Mouse (Mus musculus): ENCODE results near the gene Ccdc180. TPM values are rescaled to one million over a fixed set of nuclear protein-coding genes. Genes with fewer than 3 reads are reported as not detected.

The Ccdc180 gene
- polyA plus RNA-seq, 1 experiment from 2014 or later = not detected

DNA sequence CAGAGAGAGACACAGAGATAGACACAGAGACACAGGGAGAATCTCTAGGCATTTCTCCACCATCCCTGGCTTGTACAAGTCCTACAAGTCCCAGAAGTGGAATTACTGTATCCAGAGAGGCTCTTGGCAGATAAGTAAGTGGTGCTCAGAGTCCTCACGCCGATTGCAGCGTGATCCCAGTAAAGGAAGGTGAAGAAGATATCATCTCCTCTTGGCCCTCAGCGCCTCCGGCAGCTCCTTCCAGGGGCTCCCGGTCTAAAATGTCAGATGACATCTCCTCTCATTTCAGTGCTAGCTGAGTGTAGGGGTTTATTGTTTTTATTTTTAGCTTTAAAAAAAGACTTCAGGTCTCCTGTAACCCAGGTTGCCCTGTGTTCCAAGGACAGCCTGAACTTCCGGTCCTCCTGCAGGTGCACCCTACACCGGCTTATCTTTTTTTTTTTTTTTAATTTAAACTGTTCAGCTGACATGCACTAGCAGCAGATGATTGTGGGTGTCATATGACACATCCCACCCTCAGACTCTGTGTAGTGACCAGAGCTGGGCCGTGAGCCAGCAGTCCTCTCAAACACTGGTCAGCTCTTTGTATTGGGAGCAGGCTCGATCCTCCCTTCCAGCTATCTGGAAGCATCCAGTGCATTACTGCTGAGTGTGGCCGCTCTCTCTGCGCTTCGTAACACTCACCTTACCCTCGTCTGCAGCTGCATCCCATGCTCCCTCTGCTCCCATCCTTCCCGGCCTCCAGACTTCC lies 36.4 kb upstream of the Ccdc180 start:
- no peak overlapping the region for H3K27ac ChIP-seq (replicated peaks; ENCODE audit: low read depth, low read length)
- H3K36me3 ChIP-seq (replicated peaks; ENCODE audit: control insufficient read depth, insufficient read depth, low read depth, low read length) = no peaks in the 10 kb centered on the region
- no peak overlapping the region for H3K4me2 ChIP-seq (ENCODE audit: low read depth, low read length)
- H3K9me3 ChIP-seq (replicated peaks; ENCODE audit: control insufficient read depth, low read length) = no peaks in the 10 kb centered on the region
- DNase-seq (ENCODE audit: low spot score) = no peak
- 79% methylated on average over 15 of the region's 15 CpGs for WGBS
- no peak for ATAC-seq (replicated peaks; ENCODE audit: insufficient number of reproducible peaks, low FRiP score, low TSS enrichment, low read depth)
- H3K9ac ChIP-seq (replicated peaks; ENCODE audit: low read length) = no peak overlapping the region
- no peaks in the 10 kb centered on the region for H3K4me1 ChIP-seq (ENCODE audit: control insufficient read depth, insufficient read depth, low read length)
- no peak overlapping the region for H3K4me3 ChIP-seq (ENCODE audit: low read depth, low read length)
- H3K27me3 ChIP-seq (ENCODE audit: control insufficient read depth, insufficient read depth, low read length) = no peaks in the 10 kb centered on the region; the same call in 1 of the 2 replicates

DNA sequence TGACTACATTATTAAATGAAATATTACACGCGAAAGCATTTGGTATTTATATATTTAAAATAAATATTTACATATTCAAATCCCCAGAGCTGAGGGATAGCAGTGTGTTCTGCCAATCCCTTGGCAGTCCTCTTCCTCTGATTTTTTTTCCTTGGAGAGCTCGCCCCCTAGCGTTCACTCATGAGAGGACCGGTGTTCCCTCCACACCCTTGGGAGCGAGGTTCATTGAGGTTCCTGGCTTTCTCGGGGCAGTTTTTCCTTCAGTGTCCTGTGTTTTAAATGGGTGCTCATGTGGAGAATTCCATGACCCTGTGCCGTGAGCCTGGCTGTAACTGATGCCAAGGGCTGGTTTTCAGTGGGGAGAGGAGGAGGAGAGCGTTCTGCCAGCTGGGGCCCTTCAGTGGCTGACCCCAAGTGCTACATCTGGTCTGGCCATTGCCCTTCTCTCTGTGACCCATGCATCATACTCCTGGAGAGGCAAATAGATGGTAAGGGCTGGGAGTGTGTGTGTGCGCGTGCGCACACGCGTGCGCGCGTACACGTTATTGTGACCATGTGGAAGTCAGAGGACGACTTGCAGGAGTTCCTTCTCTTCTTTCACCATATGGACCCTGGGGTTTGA lies 34.2 kb upstream of the Ccdc180 start:
- Histone ChIP-seq H3K4me3 (ENCODE audit: low read depth, low read length) (no peak overlapping the region), H3K27me3 (ENCODE audit: control insufficient read depth, insufficient read depth, low read length) (no peaks in the 10 kb centered on the region; the same call in 1 of the 2 replicates), H3K9ac (replicated peaks; ENCODE audit: low read length) (no peak overlapping the region), H3K4me2 (ENCODE audit: low read depth, low read length) (no peak overlapping the region), H3K4me1 (ENCODE audit: control insufficient read depth, insufficient read depth, low read length) (no peaks in the 10 kb centered on the region), H3K9me3 (replicated peaks; ENCODE audit: control insufficient read depth, low read length) (no peaks in the 10 kb centered on the region; the same call in 1 of the 2 replicates), H3K36me3 (replicated peaks; ENCODE audit: control insufficient read depth, insufficient read depth, low read depth, low read length) (no peaks in the 10 kb centered on the region), H3K27ac (replicated peaks; ENCODE audit: low read depth, low read length) (no peak overlapping the region)
- 46% methylated on average over 19 of the region's 19 CpGs for WGBS
- no peak for ATAC-seq (replicated peaks; ENCODE audit: insufficient number of reproducible peaks, low FRiP score, low TSS enrichment, low read depth)
- DNase-seq (ENCODE audit: low spot score) = peak; percentile 85

DNA sequence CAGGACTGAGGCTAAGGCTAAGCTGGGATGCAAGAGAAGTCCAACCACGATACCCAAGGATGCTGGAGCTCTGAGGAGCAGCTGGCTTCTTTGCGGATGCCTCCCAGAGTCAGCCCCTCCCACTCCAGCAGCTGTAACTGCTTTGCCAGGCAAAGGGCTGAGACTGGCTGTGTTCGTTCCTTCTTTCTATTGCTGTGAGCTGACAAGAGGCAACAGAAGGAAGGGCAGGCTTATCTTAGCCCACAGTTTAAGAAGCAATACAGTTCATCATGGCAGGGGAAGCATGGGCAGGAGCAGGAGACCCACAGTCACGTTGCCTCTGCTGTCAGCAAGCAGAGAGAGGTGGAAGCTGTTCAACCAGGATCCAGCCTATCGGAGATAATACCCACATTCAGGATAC lies 28.9 kb upstream of the Ccdc180 start:
- Histone ChIP-seq H3K9ac (replicated peaks; ENCODE audit: low read length) (no peak overlapping the region), H3K4me1 (ENCODE audit: control insufficient read depth, insufficient read depth, low read length) (no peaks in the 10 kb centered on the region), H3K9me3 (replicated peaks; ENCODE audit: control insufficient read depth, low read length) (no peaks in the 10 kb centered on the region; the same call in 1 of the 2 replicates), H3K4me2 (ENCODE audit: low read depth, low read length) (no peak overlapping the region), H3K36me3 (replicated peaks; ENCODE audit: control insufficient read depth, insufficient read depth, low read depth, low read length) (no peaks in the 10 kb centered on the region), H3K27ac (replicated peaks; ENCODE audit: low read depth, low read length) (no peak overlapping the region), H3K4me3 (ENCODE audit: low read depth, low read length) (no peak overlapping the region), H3K27me3 (ENCODE audit: control insufficient read depth, insufficient read depth, low read length) (no peaks in the 10 kb centered on the region)
- DNase-seq (ENCODE audit: low spot score) (no peak), ATAC-seq (replicated peaks; ENCODE audit: insufficient number of reproducible peaks, low FRiP score, low TSS enrichment, low read depth) (no peak)
- 58% methylated on average over 5 of the region's 5 CpGs for WGBS

DNA sequence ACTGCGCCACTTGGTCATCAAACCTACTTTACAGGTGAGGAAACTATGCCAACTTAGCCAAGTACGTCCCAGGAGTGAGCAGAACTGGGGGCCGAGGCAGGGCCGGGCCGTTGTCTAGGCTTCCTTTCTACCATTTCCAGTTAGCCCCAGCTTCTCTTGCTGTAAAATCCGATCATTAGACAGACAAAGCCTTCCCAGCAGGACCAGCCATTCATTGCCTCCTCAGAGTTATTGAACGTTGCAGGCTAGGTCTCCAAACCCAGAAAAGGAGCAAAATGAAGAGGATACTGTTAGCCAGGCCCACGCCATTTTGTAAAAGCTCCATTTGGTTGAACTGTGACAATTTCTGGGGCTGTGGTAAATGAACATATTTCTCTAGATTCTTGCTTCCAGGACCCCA lies 22.7 kb upstream of the Ccdc180 start:
- no peaks in the 10 kb centered on the region for H3K4me1 ChIP-seq (ENCODE audit: control insufficient read depth, insufficient read depth, low read length)
- no peak for DNase-seq (ENCODE audit: low spot score)
- H3K9ac ChIP-seq (replicated peaks; ENCODE audit: low read length) = no peak overlapping the region
- no peak overlapping the region for H3K4me3 ChIP-seq (ENCODE audit: low read depth, low read length)
- ATAC-seq (replicated peaks; ENCODE audit: insufficient number of reproducible peaks, low FRiP score, low TSS enrichment, low read depth) = no peak
- H3K9me3 ChIP-seq (replicated peaks; ENCODE audit: control insufficient read depth, low read length) = no peaks in the 10 kb centered on the region
- WGBS = 78% methylated on average over 8 of the region's 8 CpGs
- no peaks in the 10 kb centered on the region for H3K36me3 ChIP-seq (replicated peaks; ENCODE audit: control insufficient read depth, insufficient read depth, low read depth, low read length)
- no peaks in the 10 kb centered on the region for H3K27me3 ChIP-seq (ENCODE audit: control insufficient read depth, insufficient read depth, low read length)
- H3K4me2 ChIP-seq (ENCODE audit: low read depth, low read length) = no peak overlapping the region
- H3K27ac ChIP-seq (replicated peaks; ENCODE audit: low read depth, low read length) = no peak overlapping the region

DNA sequence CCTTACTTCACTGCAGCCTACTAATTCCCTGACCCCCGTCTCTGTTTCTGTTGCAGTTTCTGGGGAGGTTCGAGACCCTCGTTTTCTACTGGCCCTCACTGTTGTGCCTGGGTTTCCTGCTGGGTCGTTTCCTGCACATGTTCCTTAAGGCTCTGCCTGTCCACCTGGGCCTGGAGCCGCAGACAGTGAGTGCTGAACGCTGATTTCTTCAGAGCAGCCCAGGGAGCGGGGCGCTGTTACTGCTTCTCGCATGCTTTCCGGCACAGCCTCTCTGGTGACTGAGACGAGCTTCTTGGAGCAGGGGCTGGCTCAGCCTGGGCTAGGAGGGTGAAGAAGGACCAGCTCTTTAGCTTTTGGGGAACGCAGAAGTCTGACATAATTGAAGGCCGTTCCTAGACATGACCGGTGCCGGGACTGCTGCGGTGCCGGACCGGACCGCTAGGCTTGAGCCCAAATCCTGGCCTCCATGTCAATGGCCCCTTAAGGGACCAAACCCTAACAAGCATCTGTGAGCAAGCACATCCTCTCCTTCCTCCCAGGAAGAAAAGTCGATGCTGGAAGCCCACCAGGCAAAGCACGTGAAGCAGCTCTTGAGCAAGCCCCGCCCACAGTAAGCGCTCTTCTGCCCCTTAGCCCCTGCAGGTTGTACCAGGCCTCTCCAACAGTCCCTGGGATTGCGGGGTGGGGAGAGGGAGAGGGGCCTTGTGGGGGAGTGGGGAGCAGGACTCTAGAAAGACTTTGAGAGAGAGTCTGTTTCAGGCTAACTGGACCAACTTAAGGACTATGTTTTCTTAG lies 20.9 kb upstream of the Ccdc180 start:
- Histone ChIP-seq H3K9me3 (replicated peaks; ENCODE audit: control insufficient read depth, low read length) (no peaks in the 10 kb centered on the region), H3K4me3 (ENCODE audit: low read depth, low read length) (no peak overlapping the region), H3K36me3 (replicated peaks; ENCODE audit: control insufficient read depth, insufficient read depth, low read depth, low read length) (no peaks in the 10 kb centered on the region), H3K27me3 (ENCODE audit: control insufficient read depth, insufficient read depth, low read length) (no peaks in the 10 kb centered on the region), H3K4me2 (ENCODE audit: low read depth, low read length) (peak overlapping the region; percentile 21; the same call in 1 of the 2 replicates), H3K9ac (replicated peaks; ENCODE audit: low read length) (no peak overlapping the region), H3K27ac (replicated peaks; ENCODE audit: low read depth, low read length) (no peak overlapping the region), H3K4me1 (ENCODE audit: control insufficient read depth, insufficient read depth, low read length) (no peaks in the 10 kb centered on the region)
- WGBS = 18% methylated on average over 24 of the region's 24 CpGs
- DNase-seq (ENCODE audit: low spot score) (peak; percentile 49), ATAC-seq (replicated peaks; ENCODE audit: insufficient number of reproducible peaks, low FRiP score, low TSS enrichment, low read depth) (no peak)

DNA sequence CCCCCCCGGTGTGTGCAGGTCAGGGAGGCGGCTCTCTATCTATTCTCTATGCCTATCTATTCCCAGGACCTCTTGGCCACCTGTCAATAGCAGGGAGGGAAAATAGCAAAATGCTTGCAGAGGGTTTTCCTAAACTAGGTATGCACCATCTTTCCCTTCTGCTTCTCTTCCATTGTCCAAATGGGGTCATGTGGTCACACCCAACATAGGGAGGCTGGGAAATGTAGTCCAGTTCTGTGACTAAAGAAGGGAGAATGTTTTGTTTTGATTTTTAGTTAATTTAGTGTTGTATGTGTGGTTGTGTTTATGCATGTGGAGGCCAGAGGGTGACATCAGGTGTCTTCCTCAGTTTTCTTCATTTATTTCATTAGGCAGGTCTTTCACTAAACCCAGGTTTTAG lies 18.0 kb upstream of the Ccdc180 start:
- DNase-seq (ENCODE audit: low spot score) (no peak), ATAC-seq (replicated peaks; ENCODE audit: insufficient number of reproducible peaks, low FRiP score, low TSS enrichment, low read depth) (no peak)
- H3K4me1 ChIP-seq (ENCODE audit: control insufficient read depth, insufficient read depth, low read length) = no peaks in the 10 kb centered on the region
- no peak overlapping the region for H3K4me3 ChIP-seq (ENCODE audit: low read depth, low read length)
- WGBS = 90% methylated on average over 2 of the region's 2 CpGs
- no peak overlapping the region for H3K4me2 ChIP-seq (ENCODE audit: low read depth, low read length)
- no peaks in the 10 kb centered on the region for H3K9me3 ChIP-seq (replicated peaks; ENCODE audit: control insufficient read depth, low read length)
- H3K27ac ChIP-seq (replicated peaks; ENCODE audit: low read depth, low read length) = no peak overlapping the region
- no peaks in the 10 kb centered on the region for H3K36me3 ChIP-seq (replicated peaks; ENCODE audit: control insufficient read depth, insufficient read depth, low read depth, low read length)
- no peaks in the 10 kb centered on the region for H3K27me3 ChIP-seq (ENCODE audit: control insufficient read depth, insufficient read depth, low read length)
- H3K9ac ChIP-seq (replicated peaks; ENCODE audit: low read length) = no peak overlapping the region

DNA sequence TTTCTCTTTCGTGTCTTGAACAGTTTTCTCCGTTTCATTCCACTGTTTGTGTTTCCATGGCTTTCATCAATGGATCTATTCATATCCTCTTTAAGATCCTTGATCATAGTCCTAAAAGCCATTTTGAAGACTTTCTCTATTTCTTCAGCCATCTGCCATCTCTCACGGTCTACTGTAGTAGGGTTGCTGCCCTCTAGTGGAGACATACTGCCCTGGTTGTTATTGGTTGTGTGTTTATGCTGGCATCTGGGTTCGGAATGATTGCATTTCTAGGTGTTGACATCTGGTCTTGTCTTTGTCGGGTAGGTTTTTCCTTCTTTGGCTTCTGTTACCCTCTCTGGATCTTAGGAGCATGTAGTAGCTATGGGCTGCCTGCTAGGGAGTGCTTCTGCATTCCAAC lies 11.2 kb upstream of the Ccdc180 start:
- Histone ChIP-seq H3K27me3 (ENCODE audit: control insufficient read depth, insufficient read depth, low read length) (no peaks in the 10 kb centered on the region), H3K27ac (replicated peaks; ENCODE audit: low read depth, low read length) (no peak overlapping the region), H3K9ac (replicated peaks; ENCODE audit: low read length) (no peak overlapping the region), H3K4me1 (ENCODE audit: control insufficient read depth, insufficient read depth, low read length) (no peaks in the 10 kb centered on the region), H3K4me2 (ENCODE audit: low read depth, low read length) (no peak overlapping the region), H3K9me3 (replicated peaks; ENCODE audit: control insufficient read depth, low read length) (no peaks in the 10 kb centered on the region), H3K36me3 (replicated peaks; ENCODE audit: control insufficient read depth, insufficient read depth, low read depth, low read length) (no peaks in the 10 kb centered on the region), H3K4me3 (ENCODE audit: low read depth, low read length) (no peak overlapping the region)
- WGBS = 45% methylated on average over 5 of the region's 5 CpGs
- ATAC-seq (replicated peaks; ENCODE audit: insufficient number of reproducible peaks, low FRiP score, low TSS enrichment, low read depth) (no peak), DNase-seq (ENCODE audit: low spot score) (peak; percentile 75)

DNA sequence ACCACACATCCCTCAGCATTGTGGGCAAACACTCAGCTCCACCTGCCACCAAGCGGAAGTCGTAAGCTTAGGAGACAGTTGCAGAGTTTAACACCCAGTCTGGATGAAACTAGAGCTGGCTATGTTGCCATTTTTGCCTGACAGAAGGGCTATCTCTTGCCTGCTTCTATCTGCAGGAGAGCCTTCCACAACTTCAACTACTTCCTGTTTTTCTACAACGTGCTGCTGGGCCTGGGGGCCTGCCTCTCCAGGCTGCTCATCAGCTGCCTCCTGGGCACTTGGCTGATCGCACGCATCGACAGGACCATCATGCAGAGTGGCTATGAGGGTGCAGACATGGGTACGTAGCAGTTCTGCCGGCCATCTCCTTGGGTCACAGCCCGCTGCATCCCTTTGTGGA lies 7.6 kb upstream of the Ccdc180 start:
- no peak overlapping the region for H3K27ac ChIP-seq (replicated peaks; ENCODE audit: low read depth, low read length)
- H3K36me3 ChIP-seq (replicated peaks; ENCODE audit: control insufficient read depth, insufficient read depth, low read depth, low read length) = no peaks in the 10 kb centered on the region
- no peak overlapping the region for H3K9ac ChIP-seq (replicated peaks; ENCODE audit: low read length)
- no peak overlapping the region for H3K4me3 ChIP-seq (ENCODE audit: low read depth, low read length)
- no peaks in the 10 kb centered on the region for H3K9me3 ChIP-seq (replicated peaks; ENCODE audit: control insufficient read depth, low read length)
- no peak overlapping the region for H3K4me2 ChIP-seq (ENCODE audit: low read depth, low read length)
- WGBS = 84% methylated on average over 9 of the region's 9 CpGs
- H3K4me1 ChIP-seq (ENCODE audit: control insufficient read depth, insufficient read depth, low read length) = no peaks in the 10 kb centered on the region
- no peaks in the 10 kb centered on the region for H3K27me3 ChIP-seq (ENCODE audit: control insufficient read depth, insufficient read depth, low read length)
- ATAC-seq (replicated peaks; ENCODE audit: insufficient number of reproducible peaks, low FRiP score, low TSS enrichment, low read depth) (no peak), DNase-seq (ENCODE audit: low spot score) (no peak)
